Mouse (Mus musculus) heart, adult 2 months (tissue): ENCODE measurements around the gene Brd4.

Experiments
- CTCF ChIP-seq: fragments of 200-600 bp; IDR thresholded peaks from 2 replicates; pipeline ENCODE4 v1.8.1; 2022; ENCODE audit warnings: antibody characterized with exemption, mild to moderate bottlenecking, moderate library complexity
- EP300 ChIP-seq: fragments of 200-500 bp; IDR thresholded peaks from 2 replicates; pipeline ENCODE4 v1.6.1; 2011; ENCODE audit warnings: low read depth, low read length, control low read depth; ENCODE audit not compliant: insufficient read depth
- POLR2A ChIP-seq: fragments of 200-500 bp; IDR thresholded peaks from 2 replicates; pipeline ENCODE4 v1.6.1; 2011; ENCODE audit warnings: mild to moderate bottlenecking, low read depth, low read length, control low read depth; ENCODE audit not compliant: insufficient read depth

DNA sequence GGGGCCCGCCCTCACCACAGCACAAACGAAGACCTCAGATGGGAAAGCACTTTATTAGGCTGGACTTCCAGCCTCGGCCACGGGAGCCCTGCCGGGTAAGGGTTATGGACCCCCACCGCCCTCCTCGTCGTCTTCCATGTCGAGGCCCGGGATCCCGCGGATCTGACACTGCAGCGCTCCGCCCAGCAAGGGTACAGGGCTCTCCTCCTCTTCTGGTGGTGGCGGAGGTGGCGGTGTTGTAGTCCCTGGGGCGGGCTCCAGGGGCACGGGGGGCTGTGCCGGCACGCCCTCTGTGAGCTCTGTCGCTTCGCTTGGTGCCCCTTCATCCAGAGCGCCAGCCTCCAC, 36.8 kb upstream of the Brd4 start:
- TF ChIP-seq EP300 (no peak), POLR2A (no peak; the same call in 1 of the 2 replicates), CTCF (peak; percentile 37)
